Mouse (Mus musculus): ENCODE measurements around the gene Gja5.
"Not testable (repeated sequence)": the region's sequence is repeated elsewhere in the genome, so short reads cannot be mapped to it uniquely, and the experiment has no call there.

Gja5 gene

GRCm38 (mm10) chr3:97091971-97092370 is 187.5 kb downstream of the Gja5 start:
- not testable (repeated sequence) for DNase-seq (ENCODE audit: low read depth in 1 of 2, low spot score in 2 of 2)

GRCm38 (mm10) chr3:97096664-97097063 is 192.2 kb downstream of the Gja5 start:
- DNase-seq (ENCODE audit: low read depth in 1 of 2, low spot score in 2 of 2) = not testable (repeated sequence)

GRCm38 (mm10) chr3:97100784-97101641 is 196.5 kb downstream of the Gja5 start:
- no peak for DNase-seq (ENCODE audit: low read depth in 1 of 2, low spot score in 2 of 2)

- not testable (repeated sequence) for DNase-seq (ENCODE audit: low read depth in 1 of 2, low spot score in 2 of 2)
Observed at GRCm38 (mm10) chr3:97103946-97104345, 199.5 kb downstream of the Gja5 start.

GRCm38 (mm10) chr3:97104696-97105430 is 200.4 kb downstream of the Gja5 start:
- DNase-seq (ENCODE audit: low read depth in 1 of 2, low spot score in 2 of 2) = no peak

DNA sequence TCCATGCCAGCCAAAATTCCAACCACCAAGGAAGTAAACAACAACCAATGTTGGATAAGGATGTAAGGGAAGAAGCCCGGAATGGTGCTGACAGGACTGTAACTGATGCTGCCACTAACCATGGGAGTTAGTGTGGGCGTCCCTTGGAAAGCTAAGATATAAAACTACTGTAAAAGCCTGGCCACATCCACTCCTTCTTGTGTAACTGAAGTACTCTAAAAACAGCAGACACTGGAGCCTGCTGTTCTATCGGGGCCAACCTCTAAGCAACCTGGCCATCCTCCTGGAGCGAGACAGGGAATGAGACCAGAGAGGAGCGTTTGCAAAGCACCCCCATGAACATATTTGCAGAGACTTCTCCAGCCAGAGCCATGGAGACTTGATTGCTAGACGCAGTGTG is 213.0 kb downstream of the Gja5 start:
- no peak for DNase-seq (ENCODE audit: low read depth in 1 of 2, low spot score in 2 of 2)

- no peak for DNase-seq (ENCODE audit: low read depth in 1 of 2, low spot score in 2 of 2)
Observed at GRCm38 (mm10) chr3:97118313-97118712, 213.8 kb downstream of the Gja5 start.

GRCm38 (mm10) chr3:97124193-97124592 is 219.7 kb downstream of the Gja5 start:
- no peak for DNase-seq (ENCODE audit: low read depth in 1 of 2, low spot score in 2 of 2)
